Mouse (Mus musculus) layer of hippocampus, postnatal 25 days (tissue): Measurements from ENCODE around the gene Apba1. TPM values are rescaled to one million over a fixed set of nuclear protein-coding genes. Genes with fewer than 3 reads are reported as not detected.

ENCODE experiments used
- DNase-seq, 2 experiments: peaks; one replicate each; pipeline ENCODE4 v3.0.0; 2022; ENCODE audit warnings: mixed read lengths in 2 of 2, low spot score in 1 of 2; ENCODE audit errors: extremely low spot score in 1 of 2
- total RNA-seq, 2 experiments: library from RNA; stranded (reverse); gene quantifications; 2 replicates each; pipeline ENCODE4 v1.2.3; 2021

The Apba1 gene
- 100 to 1,000 TPM; 113 to 119 TPM for total RNA-seq

- DNase-seq, result peak; percentile 66 to 81
Observed at GRCm38 (mm10) chr19:23758554-23759321, at the start of gene Apba1. Gene Apba1 (plus strand): TSS chr19:23758887.

DNA sequence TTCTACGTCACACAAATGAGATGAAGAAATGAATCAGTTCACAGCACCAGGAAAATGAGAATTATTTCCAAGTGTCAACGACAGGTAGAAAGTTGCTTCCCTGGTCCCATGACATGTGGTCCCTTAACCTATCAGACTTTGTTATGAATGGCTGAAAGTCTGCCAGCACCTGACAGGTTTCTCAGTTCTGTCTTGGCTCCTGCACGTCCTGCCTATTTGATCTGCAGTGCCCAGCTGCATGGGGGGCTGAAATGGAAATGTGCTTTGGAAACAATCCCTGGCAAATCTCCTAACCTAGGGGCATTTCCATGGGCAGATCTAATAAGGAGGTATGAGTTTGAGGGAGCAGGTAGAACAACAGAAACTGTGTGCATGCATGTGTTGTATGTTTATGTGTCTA, 12.2 kb upstream of the Apba1 start:
- DNase-seq, result no peak

DNA sequence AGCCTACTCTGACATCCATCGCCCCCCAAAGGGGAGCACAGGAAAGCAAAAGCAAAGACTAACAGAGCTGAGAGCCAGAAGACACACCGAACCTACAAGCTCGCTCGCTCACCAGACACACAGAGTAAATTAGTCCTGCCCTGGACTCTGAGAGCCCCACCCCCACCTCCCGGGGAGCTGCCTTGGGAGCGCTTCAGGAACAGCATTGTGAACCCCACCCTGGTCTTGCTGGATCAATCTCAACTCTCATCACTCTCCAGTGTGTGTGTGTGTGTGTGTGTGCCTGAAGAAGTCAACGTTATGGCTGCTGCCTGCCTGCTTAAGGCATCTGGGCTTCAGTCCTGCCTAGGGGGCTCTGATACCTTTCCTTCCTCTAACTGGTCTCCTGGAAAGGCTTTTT, 1.7 kb upstream of the Apba1 start:
- no peak for DNase-seq

DNA sequence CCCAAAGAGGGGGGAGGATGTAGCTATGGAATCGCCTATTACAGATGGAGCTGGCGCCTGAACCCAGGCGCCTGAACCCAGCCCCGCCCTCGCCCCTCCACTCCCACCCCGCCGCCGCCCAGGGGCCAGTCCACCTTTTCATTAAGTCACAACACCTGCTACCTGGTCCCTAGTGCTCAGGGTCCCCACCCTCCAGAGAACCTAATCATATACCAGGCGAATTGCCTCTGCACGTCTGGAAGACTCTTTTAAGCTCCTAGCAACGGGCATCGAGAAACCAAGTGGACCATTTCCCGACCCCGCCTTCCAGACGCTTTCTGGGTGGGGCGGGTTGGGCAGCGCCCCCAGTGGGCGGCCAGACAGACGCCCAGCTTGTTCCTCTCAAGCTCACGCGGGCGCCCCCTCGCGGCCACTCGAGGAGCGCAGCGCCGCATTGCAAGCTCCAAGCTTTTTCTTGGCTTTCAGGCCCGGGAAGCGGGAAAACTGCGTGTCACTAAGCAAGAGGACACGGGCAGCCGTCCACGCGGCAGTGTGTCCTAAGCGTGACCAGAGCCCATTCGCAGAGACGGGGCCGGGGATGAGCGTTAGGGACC, 630 bp upstream of the Apba1 start:
- DNase-seq, result peak; percentile 96 to 97

DNA sequence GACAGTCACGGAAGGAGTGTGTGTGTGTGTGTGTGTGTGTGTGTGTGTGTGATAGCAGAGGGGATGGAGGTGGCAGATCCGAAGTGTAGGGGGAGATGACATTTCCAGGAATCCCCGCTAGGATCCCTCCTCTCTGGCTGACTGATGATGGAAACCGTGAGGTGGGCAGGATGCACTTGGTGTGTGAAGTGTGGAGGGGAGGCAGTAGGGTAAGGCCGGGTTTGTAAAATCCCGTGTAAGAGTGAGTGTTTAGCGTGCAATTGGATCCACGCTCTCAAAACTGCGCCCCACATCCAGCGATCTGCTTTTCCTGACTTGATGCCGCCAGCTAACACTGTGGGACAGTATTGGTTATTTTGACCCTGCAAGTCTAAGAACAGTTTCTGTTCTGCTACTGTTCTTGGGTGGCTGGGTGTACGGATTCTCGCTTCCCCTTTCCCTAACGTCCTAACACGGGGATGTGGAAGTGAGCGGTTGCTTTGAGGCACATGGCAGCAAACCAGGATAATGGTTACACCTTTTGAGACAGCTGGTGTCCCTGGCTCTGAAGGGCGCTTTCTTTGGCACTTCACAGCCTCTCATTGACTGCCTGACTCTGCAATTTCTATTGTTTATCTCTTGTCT, 747 bp downstream of the Apba1 start:
- no peak for DNase-seq

- no peak for DNase-seq
Observed at GRCm38 (mm10) chr19:23763371-23763770, 4.7 kb downstream of the Apba1 start.

DNA sequence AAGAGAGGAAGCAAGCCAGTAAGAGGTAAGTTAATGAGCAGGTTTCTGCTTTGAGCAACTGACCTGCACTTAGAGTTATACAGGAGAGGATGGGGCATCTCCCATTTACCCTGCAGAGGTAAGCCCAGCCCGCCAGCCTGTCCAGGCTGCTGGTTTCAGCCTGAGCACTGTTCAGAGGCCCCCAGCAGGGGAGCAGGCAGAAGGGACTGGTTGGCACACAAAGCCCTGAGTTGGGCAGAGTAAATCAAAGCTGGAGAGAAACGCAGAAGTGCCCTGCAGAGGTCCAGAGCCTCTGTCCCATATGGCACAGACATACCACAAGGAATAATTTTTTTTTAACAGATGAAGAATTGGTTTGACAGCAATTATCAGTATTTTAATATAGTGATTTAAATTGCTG, 5.4 kb downstream of the Apba1 start:
- DNase-seq, result no peak

GRCm38 (mm10) chr19:23768864-23769263, 10.2 kb downstream of the Apba1 start:
- no peak for DNase-seq

DNA sequence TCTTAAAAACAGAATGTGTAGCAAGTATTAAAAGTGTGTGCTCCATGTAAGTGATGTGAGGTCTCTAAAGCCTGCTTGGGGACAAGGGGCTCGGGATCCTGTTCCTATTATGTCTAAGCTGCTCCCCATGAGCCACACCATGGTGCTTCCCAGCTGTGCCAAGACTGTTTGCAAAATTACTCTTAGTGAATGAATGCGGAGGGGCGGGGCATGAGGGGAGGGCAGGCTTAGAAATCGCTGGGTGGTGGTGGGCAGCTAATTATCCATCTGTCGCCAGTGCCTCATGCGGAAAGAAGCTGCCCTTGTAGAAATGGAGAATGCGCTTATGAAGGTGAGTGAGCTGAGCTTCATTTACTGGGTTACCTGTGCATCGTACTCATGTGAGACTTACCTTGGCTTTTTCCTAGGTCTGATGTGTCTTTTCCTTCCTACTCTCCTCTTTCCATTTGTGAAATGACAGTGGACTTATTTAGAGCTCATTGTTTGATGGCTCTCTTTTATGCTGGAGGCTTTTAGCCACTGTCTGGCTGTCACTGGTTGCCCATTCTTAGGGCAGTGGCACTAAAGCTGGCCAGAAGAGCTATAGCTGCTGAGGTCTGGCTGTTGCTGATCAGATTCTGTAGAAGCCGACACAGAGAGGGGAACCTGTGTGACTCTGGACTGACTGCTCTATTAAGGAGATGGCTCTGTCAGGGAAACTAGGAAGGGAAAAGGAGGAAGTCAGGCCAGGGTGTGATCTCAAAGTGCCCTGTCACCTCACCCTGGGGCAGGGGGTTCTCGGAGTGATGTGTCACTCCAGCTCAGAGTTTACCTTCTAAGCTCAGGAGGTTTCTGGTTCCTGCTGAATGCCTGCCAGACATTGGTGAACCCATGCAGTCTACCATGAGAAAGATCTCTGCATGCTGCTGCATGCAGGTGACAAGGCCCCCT, 12.1 kb downstream of the Apba1 start:
- no peak for DNase-seq

GRCm38 (mm10) chr19:23771971-23772370, 13.3 kb downstream of the Apba1 start:
- no peak for DNase-seq

- no peak for DNase-seq
Observed at GRCm38 (mm10) chr19:23775356-23775755, 16.7 kb downstream of the Apba1 start.

GRCm38 (mm10) chr19:23779130-23779529, 20.4 kb downstream of the Apba1 start:
- DNase-seq, result no peak

GRCm38 (mm10) chr19:23780105-23780504, 21.4 kb downstream of the Apba1 start:
- DNase-seq, result no peak

DNA sequence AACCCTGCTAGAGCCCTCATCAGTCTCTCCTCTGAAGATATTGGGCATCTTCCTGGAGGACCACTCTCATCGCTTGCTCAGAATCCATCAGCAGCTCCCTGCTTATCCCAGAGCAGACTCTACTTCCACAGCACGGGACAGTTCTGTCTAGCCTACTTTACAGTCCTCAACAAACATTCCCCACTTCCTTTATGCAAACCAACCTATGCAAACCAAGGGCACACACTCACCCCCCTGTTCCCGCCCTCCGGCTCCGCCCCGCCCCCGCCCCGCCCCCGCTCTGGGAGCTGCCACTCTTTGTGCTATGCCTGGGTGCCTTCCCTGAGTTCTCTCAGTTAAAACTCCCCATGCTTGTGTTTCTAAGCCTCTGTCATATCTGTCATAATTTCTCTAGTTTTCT, 23.3 kb downstream of the Apba1 start:
- no peak for DNase-seq

DNA sequence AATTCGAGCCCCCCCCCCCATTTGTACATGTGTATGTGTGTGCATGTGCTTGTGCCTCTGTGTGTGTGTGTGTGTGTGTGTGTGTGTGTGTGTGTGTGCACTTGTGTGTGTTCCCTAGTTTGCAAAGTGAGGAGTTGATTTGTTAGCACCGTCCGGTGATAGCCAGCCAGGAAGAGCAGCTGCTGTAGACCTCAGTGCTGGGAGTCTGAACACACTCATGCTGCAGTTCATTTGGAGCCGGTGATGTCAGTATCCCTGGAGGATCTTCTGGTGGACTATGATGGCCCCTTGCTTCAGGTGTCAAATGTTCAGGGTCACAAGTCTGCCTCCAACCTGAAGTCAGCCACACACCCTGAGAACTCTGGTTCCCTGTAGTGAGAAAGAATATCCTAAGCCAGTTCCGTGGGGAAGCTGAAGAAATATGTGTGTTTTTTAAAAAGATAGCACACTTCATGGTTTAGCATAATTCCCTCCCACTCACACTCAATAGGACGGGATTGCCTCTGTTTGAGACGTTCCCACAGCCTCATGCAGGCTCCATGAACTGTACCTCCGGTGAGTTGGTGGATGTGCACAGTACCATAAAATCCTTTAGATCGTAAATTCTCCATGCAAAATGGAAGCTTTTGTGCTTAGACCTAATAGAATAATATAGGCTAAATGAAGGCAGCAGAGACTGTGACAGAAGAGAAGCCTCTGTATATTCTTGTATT, 29.9 kb downstream of the Apba1 start:
- no peak for DNase-seq

- DNase-seq, result no peak
Observed at GRCm38 (mm10) chr19:23791704-23792103, 33.0 kb downstream of the Apba1 start.

- no peak for DNase-seq
Observed at GRCm38 (mm10) chr19:23792559-23792958, 33.9 kb downstream of the Apba1 start.

GRCm38 (mm10) chr19:23794491-23794890, 35.8 kb downstream of the Apba1 start:
- DNase-seq, result no peak

DNA sequence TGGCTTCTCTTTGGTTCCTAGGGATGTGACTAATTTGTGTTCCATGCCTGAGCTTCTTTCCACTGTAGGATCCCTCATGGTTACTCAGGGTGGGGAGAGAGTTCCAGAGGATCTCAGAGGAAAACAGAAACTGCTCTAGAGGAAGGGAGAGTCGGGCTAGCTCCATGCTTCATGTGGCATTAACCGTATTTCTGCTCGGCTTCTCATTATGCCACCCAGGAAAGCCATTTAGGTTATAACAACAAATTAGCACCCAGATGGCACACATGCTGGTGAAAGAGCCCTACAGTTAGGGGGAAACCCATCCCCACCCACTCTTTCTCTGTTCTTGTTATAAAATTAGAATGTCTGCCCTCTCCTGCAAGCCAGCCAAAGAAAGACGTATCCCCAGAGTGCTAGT, 36.5 kb downstream of the Apba1 start:
- DNase-seq, result no peak

DNA sequence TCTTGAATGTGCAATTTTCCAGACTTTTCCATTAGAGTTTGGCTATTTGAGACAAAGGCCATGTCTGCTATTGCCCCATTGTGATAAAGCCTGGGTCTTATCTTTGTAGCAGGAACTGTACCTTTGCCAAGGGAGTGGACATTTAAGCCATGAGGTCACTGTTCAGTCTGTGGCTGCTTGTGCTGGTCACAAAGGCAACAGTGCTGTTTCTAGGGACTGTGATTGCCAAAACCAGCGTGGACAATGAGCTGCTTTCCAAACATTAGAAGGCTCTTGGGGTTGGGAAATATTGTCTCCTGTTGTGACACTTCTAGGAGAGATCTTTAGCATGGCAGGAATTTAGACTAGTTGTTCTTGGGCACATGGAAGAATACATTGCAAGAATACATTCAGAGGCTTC, 42.5 kb downstream of the Apba1 start:
- no peak for DNase-seq
